Mouse (Mus musculus): ENCODE measurements around the gene Car14.
"Not testable (repeated sequence)": the region's sequence is repeated elsewhere in the genome, so short reads cannot be mapped to it uniquely, and the experiment has no call there.

The Car14 gene

GRCm38 (mm10) chr3:95904568-95904967 is at the start of gene Car14:
TSS of gene Car14 (minus strand) at chr3:95904691.
- DNase-seq (ENCODE audit: extremely low spot score): peak; percentile 78

GRCm38 (mm10) chr3:95953522-95953921 is 49.0 kb upstream of the Car14 start:
- no peak for DNase-seq (ENCODE audit: extremely low spot score)

- no peak for DNase-seq (ENCODE audit: extremely low spot score)
These were observed 48.5 kb upstream of the Car14 start for GRCm38 (mm10) chr3:95953023-95953422.

GRCm38 (mm10) chr3:95951566-95951965 is 47.1 kb upstream of the Car14 start:
- DNase-seq (ENCODE audit: extremely low spot score): not testable (repeated sequence)

- DNase-seq (ENCODE audit: extremely low spot score): peak; percentile 93
These were observed 46.5 kb upstream of the Car14 start for GRCm38 (mm10) chr3:95950763-95951551.

- DNase-seq (ENCODE audit: extremely low spot score): no peak
These were observed 43.8 kb upstream of the Car14 start for GRCm38 (mm10) chr3:95948325-95948724.

- no peak for DNase-seq (ENCODE audit: extremely low spot score)
These were observed 41.3 kb upstream of the Car14 start for GRCm38 (mm10) chr3:95945731-95946240.

- DNase-seq (ENCODE audit: extremely low spot score): no peak
These were observed 40.3 kb upstream of the Car14 start for GRCm38 (mm10) chr3:95944742-95945141.

GRCm38 (mm10) chr3:95943226-95943625 is 38.7 kb upstream of the Car14 start:
- no peak for DNase-seq (ENCODE audit: extremely low spot score)

- no peak for DNase-seq (ENCODE audit: extremely low spot score)
These were observed 38.3 kb upstream of the Car14 start for GRCm38 (mm10) chr3:95942749-95943148.

- peak; percentile 25 for DNase-seq (ENCODE audit: extremely low spot score)
These were observed 34.3 kb upstream of the Car14 start for GRCm38 (mm10) chr3:95938835-95939234.

- DNase-seq (ENCODE audit: extremely low spot score): no peak
These were observed 33.7 kb upstream of the Car14 start for GRCm38 (mm10) chr3:95938217-95938616.

GRCm38 (mm10) chr3:95934448-95934847 is 30.0 kb upstream of the Car14 start:
- no peak for DNase-seq (ENCODE audit: extremely low spot score)

GRCm38 (mm10) chr3:95933111-95933750 is 28.7 kb upstream of the Car14 start:
- DNase-seq (ENCODE audit: extremely low spot score): no peak

GRCm38 (mm10) chr3:95932566-95932965 is 28.1 kb upstream of the Car14 start:
- DNase-seq (ENCODE audit: extremely low spot score): no peak

- no peak for DNase-seq (ENCODE audit: extremely low spot score)
These were observed 27.7 kb upstream of the Car14 start for GRCm38 (mm10) chr3:95932157-95932556.

GRCm38 (mm10) chr3:95931471-95931870 is 27.0 kb upstream of the Car14 start:
- no peak for DNase-seq (ENCODE audit: extremely low spot score)

- DNase-seq (ENCODE audit: extremely low spot score): peak; percentile 39
These were observed 25.9 kb upstream of the Car14 start for GRCm38 (mm10) chr3:95930471-95930789.

- DNase-seq (ENCODE audit: extremely low spot score): peak; percentile 62
These were observed 25.3 kb upstream of the Car14 start for GRCm38 (mm10) chr3:95929581-95930470.

- DNase-seq (ENCODE audit: extremely low spot score): peak; percentile 98
These were observed 24.4 kb upstream of the Car14 start, which contains the start of gene Anp32e for GRCm38 (mm10) chr3:95928658-95929503. TSS of gene Anp32e (plus strand) at chr3:95929246.

- DNase-seq (ENCODE audit: extremely low spot score): no peak
These were observed 23.8 kb upstream of the Car14 start for GRCm38 (mm10) chr3:95928261-95928657.
